ENCODE assay signal across 20 mouse cellular contexts in the genomic region with DNA sequence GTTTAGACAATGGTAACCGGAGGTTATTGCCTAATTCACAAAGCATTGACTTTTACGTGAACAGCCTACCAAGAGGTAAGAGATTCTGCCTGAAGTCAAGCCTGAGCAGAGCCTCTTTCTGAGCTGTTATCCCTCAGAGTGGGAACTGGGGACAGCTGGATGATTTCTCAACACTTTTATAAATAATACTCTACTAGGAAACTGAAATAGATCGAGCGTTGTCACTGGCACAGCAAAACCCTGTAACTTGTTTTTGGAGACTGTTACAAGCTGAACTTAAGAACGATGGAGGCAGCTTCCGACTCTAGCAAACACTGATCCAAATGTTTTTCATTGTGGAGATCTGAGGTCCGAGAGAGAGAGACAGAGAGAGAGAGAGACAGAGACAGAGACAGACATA. TPM values are rescaled to one million over a fixed set of nuclear protein-coding genes. Genes with fewer than 3 reads are reported as not detected.
DNase-seq lines count a peak whose midpoint lies in the region; ATAC-seq and TF ChIP-seq lines count a peak whose summit lies in the region.
"Had no signal": no experiment of that assay in that cellular context is flagged by ENCODE, and none has a peak within 500 bp of the region (broad histone marks: within the 10 kb centered on the region; RNA-seq: fewer than 3 reads in every experiment).

No protein-coding gene starts in this region.

- no peak for ATAC-seq in granulocyte monocyte progenitor cell, adult 5-6 weeks (replicated peaks; ENCODE audit: poor library complexity, severe bottlenecking)
- ATAC-seq: midbrain, embryonic 13.5 days had no signal

- intact Hi-C loops in left cerebral cortex, adult 2 months (cut with DNase I): no loop called here

- TF ChIP-seq CTCF in layer of hippocampus, adult 2 months (conservative IDR thresholded peaks at IDR 0.05): no peak
- no peak for TF ChIP-seq CTCF in left cerebral cortex, adult 2 months (IDR thresholded peaks at IDR 0.05)

- peak; percentile 9 for DNase-seq in lung, postnatal 36 days
- DNase-seq in lung, adult 18-20 months: no peak
- peak; percentile 45 to 54 for DNase-seq in layer of hippocampus, adult 2 months (ENCODE audit: low spot score in 2 of 2)
- peak in 1 of 2 experiments; percentile 15 for DNase-seq in left cerebral cortex, adult 2 months (ENCODE audit: extremely low spot score in 1 of 2, low spot score in 2 of 2)
- peak; percentile 16 to 53 for DNase-seq in right cerebral cortex, postnatal 36 days (ENCODE audit: low spot score in 2 of 2)
- DNase-seq in spleen, adult 12 weeks (ENCODE audit: low spot score): no peak
- DNase-seq: cerebellum, postnatal 10 days; gastrocnemius, postnatal 36 days; heart, postnatal 36 days; kidney, adult 2 months; kidney, postnatal 4 days; thymus, postnatal 25 days had no signal

- no peak overlapping the region for H3K4me3 ChIP-seq in layer of hippocampus, adult 2 months
- H3K4me3 ChIP-seq in left cerebral cortex, adult 2 months: no peak overlapping the region
- H3K4me3 ChIP-seq: heart, embryonic 12.5 days; limb, embryonic 12.5 days; midbrain, embryonic 13.5 days; neural tube, embryonic 15.5 days had no signal

- H3K27ac ChIP-seq in layer of hippocampus, adult 2 months: peak overlapping the region; percentile 85
- H3K27ac ChIP-seq in left cerebral cortex, adult 2 months: peak overlapping the region; percentile 36; the same call in 1 of the 2 replicates
- H3K27ac ChIP-seq: limb, embryonic 12.5 days; liver, embryonic 14.5 days; midbrain, embryonic 13.5 days; neural tube, embryonic 15.5 days; stomach, postnatal 0 days had no signal

RNA-seq across cellular contexts. Expression of a gene that starts 4.2 kb away (rescaled TPM):
- total RNA-seq in layer of hippocampus, adult 2 months (2021): not detected
- total RNA-seq in left cerebral cortex, adult 2 months (2021): not detected
- total RNA-seq in granulocyte monocyte progenitor cell, adult 5-6 weeks (2014; fragmentation: Nextera tagmentation): not detected in 2 replicates
- total RNA-seq in granulocyte monocyte progenitor cell, adult 5-6 weeks (2017): not detected in 2 replicates
- total RNA-seq: G1E; gastrocnemius, postnatal 36 days; heart, postnatal 36 days had no signal

Comparison
In these comparisons a context has a peak if more than half of its experiments do, and no peak if none do; other contexts are left out.
1. DNase-seq: peak in lung, postnatal 36 days (single experiment), layer of hippocampus, adult 2 months (2 of 2) and right cerebral cortex, postnatal 36 days (2 of 2); none in lung, adult 18-20 months (0 of 2) and spleen, adult 12 weeks (single experiment).